Mouse (Mus musculus): ENCODE results near the gene Tmtc4. TPM values are rescaled to one million over a fixed set of nuclear protein-coding genes. Genes with fewer than 3 reads are reported as not detected.
A peak's percentile ranks its signal among the peaks of the same experiment; 100 is the strongest.

Gene Tmtc4
- total RNA-seq, 2 experiments from 2014 or later, result 19.9 to 20.9 TPM

DNA sequence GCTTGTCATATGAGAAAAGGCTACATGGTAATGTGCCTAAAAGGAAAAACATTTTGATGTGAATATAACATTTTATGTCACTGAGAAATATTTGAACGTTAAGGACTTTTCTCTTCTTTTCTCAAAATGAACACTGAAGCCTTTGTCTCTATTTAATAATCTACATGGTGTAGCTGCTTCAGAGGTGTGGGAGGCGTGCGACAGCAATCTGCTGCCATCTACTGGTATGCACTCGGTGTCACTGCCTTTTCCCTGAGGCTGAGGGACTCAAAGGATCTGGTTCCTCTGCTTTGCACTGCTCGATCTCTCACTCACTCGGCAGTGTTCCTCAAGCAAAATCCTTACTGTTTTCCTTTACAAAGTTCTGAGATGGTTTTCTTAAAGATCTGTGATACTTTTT is 107.7 kb downstream of the Tmtc4 start:
- peak; percentile 78 to 82 for DNase-seq (ENCODE audit: low spot score in 2 of 2)

DNA sequence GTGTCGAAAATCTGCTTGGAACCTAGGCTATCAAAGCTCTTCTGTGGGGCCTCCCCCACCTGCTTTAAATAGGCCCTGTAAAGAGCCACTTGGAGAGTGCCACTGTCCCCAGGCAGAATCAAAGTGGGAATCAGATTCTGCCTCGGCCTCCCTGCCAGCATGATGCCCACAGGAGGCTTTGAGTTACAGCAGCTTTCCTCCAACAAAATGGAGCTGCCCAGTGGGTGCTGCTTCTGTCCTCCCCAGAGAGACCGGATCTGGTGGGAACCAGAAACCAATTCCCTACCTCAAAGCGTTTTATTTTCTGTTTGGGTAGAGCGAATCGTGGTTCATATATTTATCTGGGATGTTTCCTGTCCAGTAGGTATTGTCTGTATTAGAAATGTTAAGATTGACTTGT is 108.2 kb downstream of the Tmtc4 start:
- DNase-seq (ENCODE audit: low spot score in 2 of 2), result no peak

DNA sequence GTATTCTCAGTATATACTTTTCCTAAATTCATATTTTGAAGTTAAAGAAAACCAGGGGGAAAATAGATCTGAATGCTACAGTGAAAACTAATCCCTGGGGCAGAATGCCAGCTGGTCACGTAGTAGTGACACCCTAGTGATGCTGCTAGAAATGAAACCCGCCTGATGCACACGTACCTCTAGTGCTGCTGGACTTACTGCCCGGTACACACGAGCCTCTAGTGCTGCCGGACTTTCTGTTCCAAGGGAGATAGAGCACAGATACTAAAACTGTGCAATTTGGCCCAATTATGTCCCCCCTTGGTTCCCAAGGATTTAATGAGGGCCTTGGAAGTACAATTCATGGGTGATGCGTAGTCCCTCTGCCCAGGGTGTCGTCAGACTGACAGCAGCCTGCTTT is 108.8 kb downstream of the Tmtc4 start:
- no peak for DNase-seq (ENCODE audit: low spot score in 2 of 2)

DNA sequence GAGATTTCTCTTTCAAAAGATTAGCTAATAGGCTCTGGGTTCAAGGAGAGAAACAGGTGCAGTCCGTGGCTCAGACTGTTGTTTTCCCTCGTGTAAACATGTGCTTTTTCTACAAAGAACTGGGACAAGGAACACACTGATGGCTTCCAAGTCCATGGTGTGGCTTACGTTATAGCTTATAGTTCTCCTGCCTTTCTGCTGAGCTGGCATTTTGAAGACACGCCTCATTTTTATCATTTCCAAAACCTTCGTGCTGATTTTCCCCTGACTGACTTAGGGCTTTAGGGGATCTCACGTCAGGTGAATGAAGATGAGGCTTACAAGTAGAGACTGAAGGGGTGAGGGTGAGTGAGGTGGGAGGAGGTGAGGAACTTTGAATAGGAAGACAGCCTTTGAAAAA is 111.2 kb downstream of the Tmtc4 start:
- DNase-seq (ENCODE audit: low spot score in 2 of 2), result no peak

DNA sequence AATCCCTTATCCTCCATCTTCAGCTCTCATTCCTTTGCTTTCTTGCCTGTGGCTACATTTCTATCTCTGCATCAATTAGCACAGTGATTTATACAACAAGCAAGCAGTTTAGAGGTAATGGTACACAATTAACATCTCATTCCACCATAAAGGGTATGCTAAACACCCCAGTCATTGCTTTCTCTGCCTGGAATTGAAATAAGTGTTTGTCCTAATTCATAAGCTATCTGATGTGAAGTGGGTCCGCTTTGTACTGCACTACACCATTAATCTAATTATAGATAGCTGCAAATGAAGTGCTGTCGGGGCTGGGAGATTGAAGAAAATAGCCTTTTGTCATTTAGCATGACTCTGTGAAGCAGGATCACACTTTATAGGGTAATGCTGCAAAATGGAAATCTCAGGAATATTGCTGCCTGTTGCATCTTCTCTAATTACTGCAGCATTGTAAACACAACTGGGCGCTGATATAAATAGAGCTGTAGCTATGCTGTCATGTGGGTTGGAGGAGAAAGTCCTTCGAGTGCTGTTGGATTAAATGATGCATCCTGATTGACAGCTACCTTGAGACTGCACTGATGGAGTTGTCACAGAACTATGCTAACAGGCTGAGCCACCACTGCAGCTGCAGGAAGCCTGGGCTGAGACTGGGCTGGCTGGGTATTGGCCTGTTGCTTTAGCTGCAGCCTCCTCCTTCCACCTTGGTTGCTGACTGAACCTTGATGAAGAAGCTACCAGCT is 111.8 kb downstream of the Tmtc4 start:
- no peak for DNase-seq (ENCODE audit: low spot score in 2 of 2)

DNA sequence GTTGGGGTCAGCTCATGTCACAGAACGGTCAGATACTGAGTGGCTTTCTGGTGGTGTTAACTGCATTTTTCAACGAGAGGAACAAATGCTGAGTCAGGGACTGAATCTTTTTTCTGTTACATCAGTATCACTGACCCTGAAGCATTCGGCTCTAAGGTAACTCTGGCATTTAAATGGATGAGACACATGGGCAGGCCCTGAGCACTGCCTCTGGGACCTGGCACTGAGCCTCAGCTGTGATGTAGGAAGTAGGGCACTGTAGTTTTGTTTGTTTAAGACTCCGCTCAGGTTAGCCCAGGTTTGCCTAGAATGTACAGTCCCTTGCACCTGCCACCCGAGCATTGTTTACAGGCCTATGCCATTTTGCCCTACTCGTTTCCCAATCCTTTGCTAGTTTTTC is 114.0 kb downstream of the Tmtc4 start:
- no peak for DNase-seq (ENCODE audit: low spot score in 2 of 2)

Other genes starting within 250 kb of the Tmtc4 start
- 10 to 100 TPM; 36.7 to 40.9 TPM for gene Ggact, start 70.3 kb downstream of the Tmtc4 start, total RNA-seq (2021)